Mouse (Mus musculus) CH12F3 (cell line): ENCODE data around the gene Rgs9.

Source experiments
- in situ Hi-C: fragments of 300-500 bp; cut with MboI; formaldehyde crosslinking; loops from 2 replicates; pipeline ENCODE4 v1.14.3; 2020; ENCODE audit warnings: low sequenced_read_pairs

The Rgs9 gene

DNA sequence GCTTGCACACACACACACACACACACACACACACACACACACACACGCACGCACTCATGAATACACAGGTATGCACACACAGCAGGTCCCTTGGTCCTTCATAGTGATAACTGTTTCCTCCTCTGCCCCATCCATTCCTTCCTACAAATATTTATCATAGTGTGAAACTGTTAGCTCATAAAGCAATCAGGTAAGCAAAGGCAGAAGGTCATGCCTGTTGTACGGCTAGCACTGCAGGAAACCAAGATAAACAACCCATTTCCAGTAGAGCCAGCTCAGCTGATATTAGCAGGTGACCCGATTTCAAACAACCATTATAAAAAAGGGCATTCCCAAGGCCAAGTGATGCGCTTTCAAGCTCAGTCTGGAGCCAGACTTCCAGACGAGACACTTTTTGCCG lies 116.8 kb downstream of the Rgs9 start:
- in situ Hi-C loops: loop anchor here (25.0 kb wide), 1 partner anchor 719 kb away; no protein-coding TSS in a partner anchor

DNA sequence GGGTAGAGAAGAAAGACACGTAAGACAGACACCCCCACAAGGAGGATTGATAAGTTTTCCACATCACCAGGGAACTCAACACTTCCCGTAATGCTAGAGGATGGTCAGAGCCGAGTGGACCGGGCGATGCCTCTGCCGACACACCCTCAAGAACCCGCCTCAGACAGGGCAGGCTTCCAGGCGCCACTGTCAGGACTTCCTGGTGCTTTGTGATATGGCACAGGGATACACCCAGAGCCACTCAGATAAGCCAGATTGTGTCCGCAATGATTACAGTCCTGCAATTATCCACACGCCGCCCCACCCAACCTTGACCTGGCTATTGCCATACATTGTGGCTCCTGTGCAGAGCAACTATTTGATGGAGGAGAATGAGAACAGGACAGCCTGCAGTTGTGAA lies 117.6 kb downstream of the Rgs9 start:
- in situ Hi-C loops: loop anchor here (25.0 kb wide), 1 partner anchor 718 kb away; no protein-coding TSS in a partner anchor

DNA sequence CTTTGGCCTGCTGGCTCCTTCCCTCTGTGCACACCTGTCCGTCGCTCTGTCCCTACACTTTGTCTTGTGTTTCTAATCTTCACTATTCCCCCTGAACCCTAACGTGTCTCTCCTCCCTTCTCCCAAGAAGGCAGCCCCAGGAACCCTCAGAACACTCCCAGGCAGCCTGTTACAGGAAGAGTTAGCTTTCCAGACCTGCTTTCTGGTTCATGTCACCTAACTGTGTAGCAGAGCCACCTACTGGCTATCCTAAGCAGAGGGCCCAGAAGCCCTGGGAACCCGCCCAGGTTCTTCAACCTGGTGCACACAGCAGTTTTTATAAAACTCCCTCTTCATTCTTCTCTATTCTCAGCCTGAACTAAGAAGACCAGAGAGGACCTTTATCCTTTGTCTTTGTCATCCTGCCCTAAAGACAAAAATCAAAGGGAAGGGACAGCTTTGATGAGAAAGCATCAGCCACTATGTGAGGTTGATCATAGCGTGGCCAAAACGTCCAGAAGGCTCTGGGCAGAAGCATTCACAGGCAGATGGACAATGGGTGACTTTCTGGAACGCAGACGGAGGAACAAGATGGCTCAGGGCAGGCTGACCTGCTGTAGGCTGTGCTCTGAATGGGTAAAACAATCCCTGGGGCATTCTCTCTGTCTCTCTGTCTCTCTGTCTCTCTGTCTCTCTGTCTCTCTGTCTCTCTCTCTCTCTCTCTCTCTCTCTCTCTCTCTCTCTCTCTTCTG lies 119.0 kb downstream of the Rgs9 start:
- in situ Hi-C loops: loop anchor here (25.0 kb wide), 1 partner anchor 717 kb away; no protein-coding TSS in a partner anchor

DNA sequence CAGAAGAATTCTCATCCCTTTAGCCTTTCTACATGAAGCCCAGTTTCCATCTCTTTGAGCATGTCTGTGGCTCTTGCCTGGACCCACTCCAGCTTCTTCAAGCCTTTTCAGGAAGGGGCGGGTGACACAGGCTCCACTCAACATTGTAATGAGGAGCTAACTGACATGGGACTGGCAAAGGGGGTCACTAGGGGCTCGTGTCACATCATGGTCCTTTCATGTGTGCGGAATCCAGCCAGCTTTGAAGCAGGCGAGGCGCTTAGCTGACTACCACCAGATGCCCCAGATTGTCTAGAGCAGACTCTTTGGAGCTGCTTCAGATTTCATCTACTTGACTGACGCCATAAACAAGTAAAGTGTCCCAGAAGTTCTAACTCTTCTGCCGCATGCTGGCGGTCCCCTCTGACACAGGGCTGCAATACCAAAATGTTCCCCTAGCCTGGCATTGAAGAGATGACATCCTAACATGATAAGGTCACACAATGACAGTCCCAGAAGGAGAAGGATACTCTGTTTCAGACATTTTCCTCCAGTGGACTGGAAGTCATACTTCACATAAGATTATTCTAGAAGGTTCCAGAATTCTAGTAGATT lies 122.5 kb downstream of the Rgs9 start:
- in situ Hi-C loops: loop anchor here (25.0 kb wide), 1 partner anchor 713 kb away; no protein-coding TSS in a partner anchor
